Mouse (Mus musculus) embryo, embryonic 9.5 days (tissue): Measurements from ENCODE around the gene Plekha5.
A peak's percentile ranks its signal among the peaks of the same experiment; 100 is the strongest.
"Not testable (repeated sequence)": the region's sequence is repeated elsewhere in the genome, so short reads cannot be mapped to it uniquely, and the experiment has no call there.

Experiments used
- DNase-seq: peaks from one replicate; pipeline ENCODE4 v3.0.0-alpha.2; 2017; ENCODE audit errors: extremely low spot score

Plekha5 gene

GRCm38 (mm10) chr6:140490220-140490619 lies 66.4 kb downstream of the Plekha5 start:
- DNase-seq = no peak

- no peak for DNase-seq
Observed at GRCm38 (mm10) chr6:140490921-140491537, 67.2 kb downstream of the Plekha5 start.

GRCm38 (mm10) chr6:140492043-140492442 lies 68.2 kb downstream of the Plekha5 start:
- DNase-seq = no peak

GRCm38 (mm10) chr6:140498074-140498473 lies 74.2 kb downstream of the Plekha5 start:
- DNase-seq = no peak

GRCm38 (mm10) chr6:140498958-140499357 lies 75.1 kb downstream of the Plekha5 start:
- DNase-seq = no peak

- DNase-seq = not testable (repeated sequence)
Observed at GRCm38 (mm10) chr6:140500829-140501228, 77.0 kb downstream of the Plekha5 start.

- DNase-seq = no peak
Observed at GRCm38 (mm10) chr6:140501841-140502240, 78.0 kb downstream of the Plekha5 start.

- no peak for DNase-seq
Observed at GRCm38 (mm10) chr6:140504796-140505195, 80.9 kb downstream of the Plekha5 start.

GRCm38 (mm10) chr6:140507605-140508004 lies 83.8 kb downstream of the Plekha5 start:
- no peak for DNase-seq

- DNase-seq = no peak
Observed at GRCm38 (mm10) chr6:140508475-140509150, 84.8 kb downstream of the Plekha5 start.

- no peak for DNase-seq
Observed at GRCm38 (mm10) chr6:140509151-140509530, 85.3 kb downstream of the Plekha5 start.

- no peak for DNase-seq
Observed at GRCm38 (mm10) chr6:140512016-140512415, 88.2 kb downstream of the Plekha5 start.

- no peak for DNase-seq
Observed at GRCm38 (mm10) chr6:140512427-140512826, 88.6 kb downstream of the Plekha5 start.

GRCm38 (mm10) chr6:140514205-140515110 lies 90.6 kb downstream of the Plekha5 start:
- DNase-seq = peak; percentile 29

- no peak for DNase-seq
Observed at GRCm38 (mm10) chr6:140515550-140515949, 91.7 kb downstream of the Plekha5 start.

GRCm38 (mm10) chr6:140516202-140516601 lies 92.3 kb downstream of the Plekha5 start:
- DNase-seq = no peak

- DNase-seq = no peak
Observed at GRCm38 (mm10) chr6:140517188-140517587, 93.3 kb downstream of the Plekha5 start.

- no peak for DNase-seq
Observed at GRCm38 (mm10) chr6:140519019-140519418, 95.2 kb downstream of the Plekha5 start.

GRCm38 (mm10) chr6:140519488-140520159 lies 95.8 kb downstream of the Plekha5 start:
- peak; percentile 37 for DNase-seq

GRCm38 (mm10) chr6:140520961-140521360 lies 97.1 kb downstream of the Plekha5 start:
- no peak for DNase-seq

- no peak for DNase-seq
Observed at GRCm38 (mm10) chr6:140521832-140522231, 98.0 kb downstream of the Plekha5 start.

GRCm38 (mm10) chr6:140523600-140523999 lies 99.7 kb downstream of the Plekha5 start:
- no peak for DNase-seq
